Mouse (Mus musculus) central nervous system, embryonic 11.5 days (tissue): ENCODE results near the gene Clcn5. TPM values are rescaled to one million over a fixed set of nuclear protein-coding genes. Genes with fewer than 3 reads are reported as not detected.

Experiments
- polyA plus RNA-seq: library from polyadenylated mRNA; depleted of rRNA; stranded (reverse); fragments of >200 nt; gene quantifications from 2 replicates; pipeline ENCODE4 v1.2.3, GENCODE M21; 2012; rRNA removed

The Clcn5 gene
- 9.2 and 19.2 TPM in 2 replicates for polyA plus RNA-seq

GRCm38 (mm10) chrX:7319089-7319721 is at the start of gene Clcn5:
Clcn5 (minus strand) TSS chrX:7319358.

Other genes with a start within 250 kb of the Clcn5 start
- 3.6 and 4.2 TPM in 2 replicates for gene Usp27x, start 56.5 kb upstream of the Clcn5 start, polyA plus RNA-seq